17 mouse cellular contexts compared by ENCODE assay signal in genomic region chr19:29285451-29285869, GRCm38 (mm10). TPM values are rescaled to one million over a fixed set of nuclear protein-coding genes. Genes with fewer than 3 reads are reported as not detected.
DNase-seq lines count a peak whose midpoint lies in the region; ATAC-seq lines count a peak whose summit lies in the region.
"Had no signal": no experiment of that assay in that cellular context is flagged by ENCODE, and none has a peak within 500 bp of the region (broad histone marks: within the 10 kb centered on the region; RNA-seq: fewer than 3 reads in every experiment).

No protein-coding gene starts in this region.

- WGBS in hindbrain, embryonic 11.5 days: 24% methylated on average over 7 of the region's 7 CpGs
- 13% methylated on average over 7 of the region's 7 CpGs for WGBS in hindbrain, embryonic 13.5 days
- WGBS in forebrain, embryonic 10.5 days: 20% methylated on average over 7 of the region's 7 CpGs
- WGBS in midbrain, embryonic 13.5 days: 6% methylated on average over 7 of the region's 7 CpGs

- no peak overlapping the region for H3K4me2 ChIP-seq in hindbrain, embryonic 11.5 days (replicated peaks; ENCODE audit: low read depth, low read length)
- H3K4me2 ChIP-seq in hindbrain, embryonic 13.5 days: no peak overlapping the region
- no peak overlapping the region for H3K4me2 ChIP-seq in midbrain, embryonic 13.5 days (replicated peaks)
- H3K4me2 ChIP-seq: embryonic facial prominence, embryonic 15.5 days; limb, embryonic 12.5 days; neural tube, embryonic 13.5 days had no signal

- H3K9ac ChIP-seq in hindbrain, embryonic 11.5 days (ENCODE audit: low read depth, low read length): no peak overlapping the region
- no peak overlapping the region for H3K9ac ChIP-seq in hindbrain, embryonic 13.5 days
- H3K9ac ChIP-seq in midbrain, embryonic 13.5 days (replicated peaks): no peak overlapping the region
- H3K9ac ChIP-seq: embryonic facial prominence, embryonic 15.5 days; limb, embryonic 12.5 days; neural tube, embryonic 13.5 days had no signal

- no peaks in the 10 kb centered on the region for H3K4me1 ChIP-seq in hindbrain, embryonic 11.5 days (replicated peaks; ENCODE audit: control insufficient read depth, insufficient read depth, low read length)
- peaks cover 9% of the 10 kb centered on the region for H3K4me1 ChIP-seq in hindbrain, embryonic 13.5 days (replicated peaks)
- H3K4me1 ChIP-seq in forebrain, embryonic 10.5 days: peaks cover 12% of the 10 kb centered on the region
- H3K4me1 ChIP-seq in midbrain, embryonic 13.5 days (replicated peaks): peaks cover 11% of the 10 kb centered on the region
- H3K4me1 ChIP-seq: embryonic facial prominence, embryonic 15.5 days; limb, embryonic 12.5 days had no signal

- no peak overlapping the region for H3K4me3 ChIP-seq in hindbrain, embryonic 11.5 days (ENCODE audit: low read depth, low read length)
- no peak overlapping the region for H3K4me3 ChIP-seq in hindbrain, embryonic 13.5 days
- no peak overlapping the region for H3K4me3 ChIP-seq in forebrain, embryonic 10.5 days
- H3K4me3 ChIP-seq in midbrain, embryonic 13.5 days (replicated peaks): no peak overlapping the region
- H3K4me3 ChIP-seq: embryonic facial prominence, embryonic 15.5 days; limb, embryonic 12.5 days; megakaryocyte, embryonic 14.5 days; neural tube, embryonic 13.5 days had no signal

- peak; percentile 36 for DNase-seq in hindbrain, embryonic 11.5 days (ENCODE audit: low spot score)
- peak; percentile 26 for DNase-seq in retina, postnatal 1 day
- DNase-seq in retina, embryonic 14.5 days (ENCODE audit: low spot score): no peak
- DNase-seq in forebrain, embryonic 10.5 days (ENCODE audit: extremely low spot score, low spot score): no peak
- DNase-seq in cerebellum, adult 9-10 months: no peak
- no peak for DNase-seq in urinary bladder, postnatal 25 days (ENCODE audit: low spot score)
- DNase-seq: cerebellum, postnatal 25 days; heart, postnatal 14 days; layer of hippocampus, postnatal 36 days; lung, adult 18-20 months had no signal

- H3K27me3 ChIP-seq in hindbrain, embryonic 11.5 days (ENCODE audit: control insufficient read depth, insufficient read depth, low read length): no peaks in the 10 kb centered on the region
- H3K27me3 ChIP-seq in hindbrain, embryonic 13.5 days: no peaks in the 10 kb centered on the region
- H3K27me3 ChIP-seq in forebrain, embryonic 10.5 days (ENCODE audit: poor library complexity, severe bottlenecking): no peaks in the 10 kb centered on the region
- no peaks in the 10 kb centered on the region for H3K27me3 ChIP-seq in midbrain, embryonic 13.5 days
- H3K27me3 ChIP-seq: embryonic facial prominence, embryonic 15.5 days; limb, embryonic 12.5 days; megakaryocyte, embryonic 14.5 days; neural tube, embryonic 13.5 days had no signal

- H3K9me3 ChIP-seq in hindbrain, embryonic 11.5 days (ENCODE audit: control insufficient read depth, low read length): no peaks in the 10 kb centered on the region
- H3K9me3 ChIP-seq in hindbrain, embryonic 13.5 days: no peaks in the 10 kb centered on the region
- no peaks in the 10 kb centered on the region for H3K9me3 ChIP-seq in forebrain, embryonic 10.5 days
- H3K9me3 ChIP-seq in midbrain, embryonic 13.5 days: no peaks in the 10 kb centered on the region
- H3K9me3 ChIP-seq: embryonic facial prominence, embryonic 15.5 days; limb, embryonic 12.5 days; megakaryocyte, embryonic 14.5 days; neural tube, embryonic 13.5 days had no signal

- H3K27ac ChIP-seq in hindbrain, embryonic 11.5 days (ENCODE audit: low read depth, low read length): 0 out of 2 replicates have a peak overlapping the region, but pooled peaks have one; percentile 47
- no peak overlapping the region for H3K27ac ChIP-seq in hindbrain, embryonic 13.5 days
- H3K27ac ChIP-seq in forebrain, embryonic 10.5 days: 0 out of 2 replicates have a peak overlapping the region, but pooled peaks have one; percentile 30
- H3K27ac ChIP-seq in midbrain, embryonic 13.5 days: peak overlapping the region; percentile 35; the same call in 1 of the 2 replicates
- H3K27ac ChIP-seq: embryonic facial prominence, embryonic 15.5 days; limb, embryonic 12.5 days; neural tube, embryonic 13.5 days had no signal

- H3K36me3 ChIP-seq in hindbrain, embryonic 11.5 days (ENCODE audit: control insufficient read depth, insufficient read depth, low read length): no peaks in the 10 kb centered on the region
- H3K36me3 ChIP-seq in hindbrain, embryonic 13.5 days: peaks cover 41% of the 10 kb centered on the region
- peaks cover 12% of the 10 kb centered on the region for H3K36me3 ChIP-seq in forebrain, embryonic 10.5 days (replicated peaks)
- peaks cover 25% of the 10 kb centered on the region for H3K36me3 ChIP-seq in midbrain, embryonic 13.5 days

- no peak for ATAC-seq in hindbrain, embryonic 11.5 days (ENCODE audit: low FRiP score)
- ATAC-seq in hindbrain, embryonic 13.5 days (ENCODE audit: low FRiP score): no peak; the same call in 1 of the 2 replicates
- peak; percentile 77 for ATAC-seq in midbrain, embryonic 13.5 days
- ATAC-seq: intestine, embryonic 16.5 days had no signal

RNA-seq across cellular contexts. Expression of gene Jak2, which starts 33.8 kb away (rescaled TPM):
- polyA plus RNA-seq in hindbrain, embryonic 11.5 days (2014; fragmentation: Nextera tagmentation; extraction: Ambion mirVana): 12.4 and 15.0 TPM in 2 replicates
- polyA plus RNA-seq in hindbrain, embryonic 13.5 days (2015; fragmentation: Nextera tagmentation; extraction: Ambion mirVana): 12.1 and 12.3 TPM in 2 replicates
- polyA plus RNA-seq in forebrain, embryonic 10.5 days (2016; fragmentation: Nextera tagmentation; extraction: Ambion mirVana): 5.3 and 6.1 TPM in 2 replicates
- polyA plus RNA-seq in midbrain, embryonic 13.5 days (2015; fragmentation: Nextera tagmentation; extraction: Ambion mirVana): 13.4 and 14.6 TPM in 2 replicates

RNA-seq across cellular contexts. Expression of gene Insl6, which starts 39.7 kb away (rescaled TPM):
- 7.9 and 8.6 TPM in 2 replicates for polyA plus RNA-seq in hindbrain, embryonic 11.5 days (2014; fragmentation: Nextera tagmentation; extraction: Ambion mirVana)
- 2.9 and 3.8 TPM in 2 replicates for polyA plus RNA-seq in hindbrain, embryonic 13.5 days (2015; fragmentation: Nextera tagmentation; extraction: Ambion mirVana)
- 5.0 and 5.3 TPM in 2 replicates for polyA plus RNA-seq in forebrain, embryonic 10.5 days (2016; fragmentation: Nextera tagmentation; extraction: Ambion mirVana)
- polyA plus RNA-seq in midbrain, embryonic 13.5 days (2015; fragmentation: Nextera tagmentation; extraction: Ambion mirVana): 2.6 and 2.9 TPM in 2 replicates

RNA-seq across cellular contexts. Expression of gene Rln1, which starts 49.0 kb away (rescaled TPM):
- polyA plus RNA-seq in hindbrain, embryonic 11.5 days (2014; fragmentation: Nextera tagmentation; extraction: Ambion mirVana): 0.32 and 0.67 TPM in 2 replicates
- polyA plus RNA-seq in hindbrain, embryonic 13.5 days (2015; fragmentation: Nextera tagmentation; extraction: Ambion mirVana): 1.7 and 2.3 TPM in 2 replicates
- 0.37 and 0.81 TPM in 2 replicates for polyA plus RNA-seq in forebrain, embryonic 10.5 days (2016; fragmentation: Nextera tagmentation; extraction: Ambion mirVana)
- 0.58 and 1.0 TPM in 2 replicates for polyA plus RNA-seq in midbrain, embryonic 13.5 days (2015; fragmentation: Nextera tagmentation; extraction: Ambion mirVana)
- polyA plus RNA-seq: intestine, embryonic 16.5 days had no signal

Comparison
In these comparisons a context has a peak if more than half of its experiments do, and no peak if none do; other contexts are left out.
1. DNase-seq: peak in hindbrain, embryonic 11.5 days (single experiment) and retina, postnatal 1 day (single experiment); none in retina, embryonic 14.5 days (single experiment), forebrain, embryonic 10.5 days (single experiment), cerebellum, adult 9-10 months (single experiment) and urinary bladder, postnatal 25 days (single experiment).